Mouse (Mus musculus) heart, embryonic 11.5 days (tissue): ENCODE data around the gene Rp9. TPM values are rescaled to one million over a fixed set of nuclear protein-coding genes. Genes with fewer than 3 reads are reported as not detected.
"Not testable (repeated sequence)": the region's sequence is repeated elsewhere in the genome, so short reads cannot be mapped to it uniquely, and the experiment has no call there.

ENCODE experiments used
- ATAC-seq: fragments of 200-750 bp; cut with Nextera tagmentation; replicated peaks from 2 replicates; pipeline ENCODE4 v1.8.0; 2017; ENCODE audit warnings: moderate library complexity; ENCODE audit not compliant: insufficient number of reproducible peaks, low FRiP score, low TSS enrichment
- H3K27ac ChIP-seq: fragments of 300-500 bp; sonication (generic); 2 replicates; pipeline ENCODE4 v1.5.1; 2014; ENCODE audit warnings: mild to moderate bottlenecking, low read depth, low read length
- H3K27me3 ChIP-seq: fragments of 300-500 bp; sonication (generic); 2 replicates; pipeline ENCODE4 v1.6.1; 2014; ENCODE audit warnings: mild to moderate bottlenecking, low read length, mixed read lengths; ENCODE audit not compliant: control insufficient read depth, insufficient read depth
- H3K36me3 ChIP-seq: fragments of 300-500 bp; sonication (generic); 2 replicates; pipeline ENCODE4 v1.6.1; 2014; ENCODE audit warnings: mild to moderate bottlenecking, low read length, moderate library complexity, mixed read lengths; ENCODE audit not compliant: control insufficient read depth, insufficient read depth
- H3K4me1 ChIP-seq: fragments of 300-500 bp; sonication (generic); 2 replicates; pipeline ENCODE4 v1.6.1; 2014; ENCODE audit warnings: low read length; ENCODE audit not compliant: control insufficient read depth, insufficient read depth
- H3K4me2 ChIP-seq: fragments of 300-500 bp; sonication (generic); 2 replicates; pipeline ENCODE4 v1.6.1; 2014; ENCODE audit warnings: mild to moderate bottlenecking, moderate library complexity
- H3K4me3 ChIP-seq: fragments of 300-500 bp; sonication (generic); 2 replicates; pipeline ENCODE4 v1.5.1; 2014; ENCODE audit warnings: low read depth, low read length
- H3K9ac ChIP-seq: fragments of 300-500 bp; sonication (generic); 2 replicates; pipeline ENCODE4 v1.6.1; 2014; ENCODE audit warnings: mild to moderate bottlenecking, low read depth, low read length, moderate library complexity
- H3K9me3 ChIP-seq: fragments of 300-500 bp; sonication (generic); replicated peaks from 2 replicates; pipeline ENCODE4 v1.6.1; 2016; ENCODE audit warnings: low read length; ENCODE audit not compliant: control insufficient read depth
- WGBS: fragments of 180-500 bp; shearing (Covaris S2); extraction: QIAGEN DNeasy Blood & Tissue Kit; methylation state at CpG from one replicate; pipeline ENCODE4 v1.1.7; 2014; ENCODE audit not compliant: insufficient replicate concordance; 5-methylcytosine and 5-hydroxymethylcytosine counted together
- polyA plus RNA-seq: library from polyadenylated mRNA; unstranded; fragments of >200 nt; fragmentation: Nextera tagmentation; extraction: Ambion mirVana; gene quantifications from 2 replicates; pipeline ENCODE4 v1.2.1, GENCODE M21; 2014

Gene Rp9
- polyA plus RNA-seq, 1 experiment from 2014 or later: 48.0 TPM

DNA sequence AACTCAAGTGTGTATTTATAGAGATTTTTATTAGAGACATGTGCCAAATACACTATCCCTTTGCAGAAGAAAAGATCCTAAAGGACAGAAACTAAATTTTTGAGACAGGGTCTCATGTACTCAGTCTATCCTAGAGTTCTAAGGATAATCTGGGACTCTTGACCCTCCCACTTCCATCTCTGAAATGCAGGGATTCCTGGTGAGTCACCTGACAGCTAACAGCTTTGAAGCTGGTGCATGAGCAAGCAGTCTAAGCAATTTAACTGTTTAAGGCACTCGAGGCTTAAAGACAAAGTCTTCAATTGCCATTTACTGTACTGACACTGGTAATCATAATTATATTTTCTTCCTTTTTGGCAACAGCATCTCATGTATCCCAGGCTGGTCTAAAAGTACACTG lies 47.0 kb downstream of the Rp9 start:
- Histone ChIP-seq H3K4me3 (no peak overlapping the region), H3K36me3 (no peaks in the 10 kb centered on the region), H3K4me2 (no peak overlapping the region), H3K9me3 (no peaks in the 10 kb centered on the region), H3K9ac (no peak overlapping the region), H3K4me1 (peaks cover 14% of the 10 kb centered on the region), H3K27ac (no peak overlapping the region), H3K27me3 (no peaks in the 10 kb centered on the region)
- ATAC-seq: no peak
- 41% methylated on average over 1 of the region's 1 CpGs for WGBS

DNA sequence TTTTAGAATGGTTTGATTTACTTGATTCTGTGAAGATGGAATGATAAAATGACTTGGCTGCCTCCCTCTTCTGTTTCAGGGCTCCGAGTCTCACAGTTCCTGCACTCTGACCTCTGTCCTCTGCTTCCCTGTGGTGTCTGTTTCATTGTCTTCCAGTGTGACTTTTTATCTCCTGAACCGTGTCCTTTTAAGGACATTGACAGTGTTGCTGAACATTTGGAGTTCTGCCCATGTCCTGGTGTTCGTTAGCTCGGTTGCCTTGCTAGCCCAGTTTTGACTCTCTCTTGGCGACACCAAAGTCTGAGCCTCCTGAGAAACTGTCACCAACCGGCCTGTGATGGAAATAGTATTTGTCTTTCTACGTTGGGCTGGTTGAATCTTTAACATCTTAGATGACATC lies 49.1 kb downstream of the Rp9 start:
- 41% methylated on average over 7 of the region's 7 CpGs for WGBS
- no peak overlapping the region for H3K9ac ChIP-seq
- no peaks in the 10 kb centered on the region for H3K9me3 ChIP-seq
- no peak overlapping the region for H3K4me3 ChIP-seq
- no peaks in the 10 kb centered on the region for H3K27me3 ChIP-seq
- peaks cover 14% of the 10 kb centered on the region for H3K4me1 ChIP-seq
- ATAC-seq: no peak
- no peaks in the 10 kb centered on the region for H3K36me3 ChIP-seq
- H3K4me2 ChIP-seq: no peak overlapping the region
- no peak overlapping the region for H3K27ac ChIP-seq

DNA sequence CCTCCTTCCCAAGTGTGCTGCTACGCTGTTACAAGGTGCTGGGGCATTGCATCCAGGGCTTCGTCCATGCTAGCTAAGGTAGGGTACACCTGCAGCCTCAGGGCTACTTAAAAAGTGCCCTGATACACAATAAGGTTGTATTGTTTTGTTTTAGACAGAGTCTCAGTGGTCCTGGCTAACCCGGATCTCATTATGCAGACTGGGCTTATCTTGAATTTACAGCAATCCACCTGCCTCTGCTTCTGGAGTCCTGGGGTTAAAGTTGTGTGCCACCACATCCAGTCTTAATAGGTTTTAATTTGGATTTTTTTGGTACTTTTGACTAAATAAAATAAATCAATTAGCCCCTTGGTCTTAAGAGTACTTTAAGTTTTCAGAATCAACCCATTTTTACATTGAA lies 49.7 kb downstream of the Rp9 start:
- H3K36me3 ChIP-seq: no peaks in the 10 kb centered on the region
- H3K9ac ChIP-seq: no peak overlapping the region
- H3K27me3 ChIP-seq: no peaks in the 10 kb centered on the region
- no peak for ATAC-seq
- 81% methylated on average over 3 of the region's 3 CpGs for WGBS
- no peaks in the 10 kb centered on the region for H3K9me3 ChIP-seq
- no peak overlapping the region for H3K4me2 ChIP-seq
- no peak overlapping the region for H3K27ac ChIP-seq
- H3K4me3 ChIP-seq: no peak overlapping the region
- H3K4me1 ChIP-seq: peaks cover 14% of the 10 kb centered on the region

DNA sequence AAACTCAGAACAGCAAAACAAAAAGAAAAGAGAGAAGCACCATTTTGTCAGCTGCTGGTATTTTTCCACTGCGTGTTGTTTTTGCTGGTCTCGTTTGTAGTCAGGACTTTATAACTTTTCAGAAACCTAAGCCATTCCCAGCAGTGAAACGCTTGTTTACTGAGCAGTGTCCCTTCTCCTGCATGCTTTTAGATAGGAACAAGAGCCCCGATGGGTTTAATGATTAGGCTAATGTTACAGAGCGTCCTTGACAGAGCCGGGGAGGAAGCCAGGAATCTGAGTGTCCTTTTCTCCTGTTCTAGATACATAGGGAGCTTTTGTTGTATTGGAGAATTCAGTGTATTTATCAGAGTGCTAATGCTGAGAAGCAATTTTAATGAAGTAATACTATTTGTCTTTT lies 52.0 kb downstream of the Rp9 start:
- H3K4me1 ChIP-seq: no peaks in the 10 kb centered on the region
- WGBS: 51% methylated on average over 6 of the region's 6 CpGs
- H3K9me3 ChIP-seq: no peaks in the 10 kb centered on the region
- H3K36me3 ChIP-seq: no peaks in the 10 kb centered on the region
- ATAC-seq: no peak
- no peak overlapping the region for H3K27ac ChIP-seq
- no peak overlapping the region for H3K4me3 ChIP-seq
- H3K4me2 ChIP-seq: no peak overlapping the region
- H3K27me3 ChIP-seq: no peaks in the 10 kb centered on the region
- no peak overlapping the region for H3K9ac ChIP-seq

DNA sequence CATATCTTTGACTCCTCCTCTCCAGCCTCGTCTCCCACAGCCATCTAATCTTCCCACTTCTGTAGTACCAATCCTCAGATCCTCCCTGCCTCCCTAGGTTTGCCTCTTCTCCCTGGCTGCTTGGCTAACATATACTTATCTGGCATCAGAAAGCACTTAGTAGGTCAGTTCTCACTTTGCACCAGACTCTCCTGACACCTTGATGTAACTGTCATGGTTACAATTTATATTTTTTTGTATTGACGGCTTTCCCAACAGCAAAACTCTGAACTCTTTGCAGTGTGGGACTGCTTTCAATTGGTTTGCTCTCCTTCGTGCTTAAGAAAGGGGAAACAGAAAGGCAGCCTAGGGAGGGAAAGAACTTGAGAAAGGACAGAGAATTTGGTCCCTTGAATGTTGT lies 53.4 kb downstream of the Rp9 start:
- WGBS: 53% methylated on average over 3 of the region's 3 CpGs
- ATAC-seq: no peak
- H3K36me3 ChIP-seq: no peaks in the 10 kb centered on the region

DNA sequence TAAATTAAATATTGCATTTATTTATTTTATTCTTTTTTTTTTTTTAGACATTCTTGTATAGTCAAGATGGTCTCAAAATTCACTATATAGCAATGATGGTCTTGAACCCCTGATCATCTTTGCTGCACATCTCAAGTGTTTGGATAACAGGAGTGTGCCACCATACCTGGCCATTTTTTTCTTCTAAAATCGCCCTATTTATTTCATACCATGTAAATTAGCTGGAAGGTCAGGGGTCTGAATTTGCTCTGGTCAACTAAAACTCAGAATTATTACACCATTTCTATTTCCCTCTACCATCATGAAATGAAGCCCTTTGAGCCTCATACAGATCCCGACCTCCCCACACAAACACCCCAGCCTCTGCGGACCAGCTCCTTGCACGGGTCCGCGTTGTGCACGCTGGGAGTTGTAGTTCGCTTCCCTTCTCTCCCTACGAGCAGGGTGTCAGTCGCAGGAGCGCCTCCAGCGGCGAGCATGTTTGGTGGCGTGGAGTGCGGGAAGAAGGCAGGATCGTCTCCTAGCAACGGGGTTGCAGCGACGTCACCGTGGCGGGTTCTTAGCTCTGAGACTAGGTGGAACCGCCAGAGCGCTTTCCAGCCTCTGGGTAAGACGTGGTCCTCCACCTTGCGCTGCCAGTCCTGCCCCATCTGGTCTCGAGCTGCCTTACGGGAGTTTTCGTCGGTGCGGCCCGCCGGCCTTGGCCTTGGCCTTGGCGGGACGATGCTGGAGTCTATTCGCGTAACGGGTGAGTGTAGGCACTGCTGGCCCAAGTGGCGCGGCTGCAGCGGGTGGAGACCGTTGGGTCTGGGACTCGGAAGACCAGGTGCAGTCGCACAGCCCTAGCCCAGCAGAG lies 58.3 kb downstream of the Rp9 start, which contains the start of gene 9530077C05Rik:
Gene 9530077C05Rik (plus strand): TSS at position 512 of the 856 bp plus-strand sequence.
- under 1% methylated on average over 43 of the region's 43 CpGs for WGBS
- peak within 1 kb of the TSS; percentile 62 for H3K4me3 ChIP-seq
- H3K9me3 ChIP-seq: no peaks in the 10 kb centered on the region
- no peak within 1 kb of the TSS for H3K27ac ChIP-seq
- peak within 1 kb of the TSS; percentile 67; the same call in 1 of the 2 replicates for H3K9ac ChIP-seq
- peak within 1 kb of the TSS; percentile 79 for H3K4me2 ChIP-seq
- H3K36me3 ChIP-seq: no peaks in the 10 kb centered on the region
- no peaks in the 10 kb centered on the region for H3K27me3 ChIP-seq
- H3K4me1 ChIP-seq: peaks cover 3% of the 10 kb centered on the region; the same call in 1 of the 2 replicates
- ATAC-seq: peak; percentile 95

More for the DNA sequence above, 53.4 kb downstream of the Rp9 start:
- Histone ChIP-seq H3K4me1 (peaks cover 3% of the 10 kb centered on the region; the same call in 1 of the 2 replicates), H3K4me2 (no peak overlapping the region), H3K9ac (no peak overlapping the region), H3K9me3 (no peaks in the 10 kb centered on the region), H3K27me3 (no peaks in the 10 kb centered on the region), H3K27ac (no peak overlapping the region), H3K4me3 (no peak overlapping the region)

DNA sequence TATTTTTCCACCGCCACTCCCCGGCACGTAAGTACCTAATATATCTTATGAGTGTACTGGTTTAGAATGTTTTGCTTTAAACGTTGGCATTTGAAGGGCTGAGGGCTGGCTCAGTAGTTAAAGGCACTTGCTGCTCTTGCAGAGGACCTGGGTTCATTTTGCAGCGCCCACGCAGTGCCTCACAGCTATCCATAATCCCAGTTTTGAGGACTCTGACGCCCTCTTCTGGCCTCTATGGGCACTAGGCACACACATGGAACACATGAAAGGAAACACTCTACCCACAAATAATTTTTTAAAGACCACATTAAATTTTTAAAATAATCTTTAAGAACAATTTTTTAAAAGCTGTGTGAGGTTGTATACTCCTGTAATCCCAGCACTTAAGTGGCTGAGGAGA lies 60.0 kb downstream of the Rp9 start:
- no peak overlapping the region for H3K27ac ChIP-seq
- no peak overlapping the region for H3K4me2 ChIP-seq
- 73% methylated on average over 7 of the region's 7 CpGs for WGBS
- ATAC-seq: no peak
- H3K27me3 ChIP-seq: no peaks in the 10 kb centered on the region
- H3K9ac ChIP-seq: no peak overlapping the region
- no peak overlapping the region for H3K4me3 ChIP-seq
- H3K36me3 ChIP-seq: no peaks in the 10 kb centered on the region
- peaks cover 3% of the 10 kb centered on the region; the same call in 1 of the 2 replicates for H3K4me1 ChIP-seq
- no peaks in the 10 kb centered on the region for H3K9me3 ChIP-seq

DNA sequence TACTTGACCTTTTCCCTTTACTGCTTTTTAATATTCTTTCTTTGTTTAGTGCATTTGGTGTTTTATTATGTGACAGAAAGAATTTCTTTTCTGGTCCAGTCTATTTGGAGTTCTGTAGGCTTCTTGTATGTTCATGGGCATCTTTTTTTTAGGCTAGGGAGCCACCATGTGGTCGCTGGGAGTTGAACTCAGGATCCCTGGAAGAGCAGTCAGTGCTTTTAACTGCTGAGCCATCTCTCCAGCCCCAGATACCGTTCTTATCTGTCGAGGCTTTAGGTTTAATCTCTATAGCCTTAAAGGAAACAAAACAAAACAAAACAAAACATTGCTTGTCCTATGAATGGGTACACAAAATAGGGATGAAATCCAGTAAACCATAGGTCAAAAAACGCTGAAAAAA lies 61.2 kb downstream of the Rp9 start:
- H3K4me1 ChIP-seq, H3K27me3 ChIP-seq, H3K27ac ChIP-seq, H3K9me3 ChIP-seq, H3K4me3 ChIP-seq, H3K4me2 ChIP-seq, H3K36me3 ChIP-seq, ATAC-seq, H3K9ac ChIP-seq: not testable (repeated sequence)
- WGBS: 14% methylated on average over 4 of the region's 4 CpGs

DNA sequence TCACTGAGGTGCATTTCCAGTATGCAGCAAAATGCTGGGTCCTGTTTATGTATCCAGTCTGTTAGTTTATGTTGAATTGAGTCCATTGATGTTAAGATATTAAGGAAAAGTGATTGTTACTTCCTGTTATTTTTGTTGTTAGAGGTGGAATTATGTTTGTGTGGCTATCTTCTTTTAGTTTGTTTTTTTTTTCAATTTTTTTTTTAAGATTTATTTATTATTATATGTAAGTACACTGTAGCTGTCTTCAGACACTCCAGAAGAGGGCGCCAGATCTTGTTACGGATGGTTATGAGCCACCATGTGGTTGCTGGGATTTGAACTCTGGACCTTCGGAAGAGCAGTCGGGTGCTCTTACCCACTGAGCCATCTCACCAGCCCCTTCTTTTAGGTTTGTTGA lies 61.9 kb downstream of the Rp9 start:
- H3K36me3 ChIP-seq, ATAC-seq, H3K27ac ChIP-seq, H3K4me1 ChIP-seq, H3K9ac ChIP-seq, H3K9me3 ChIP-seq, H3K27me3 ChIP-seq, H3K4me3 ChIP-seq, H3K4me2 ChIP-seq: not testable (repeated sequence)
- WGBS: 61% methylated on average over 3 of the region's 4 CpGs
